ENCODE assay signal across 17 mouse cellular contexts in genomic region chr10:106681395-106681794, GRCm38 (mm10).
DNase-seq lines count a peak whose midpoint lies in the region; ATAC-seq lines count a peak whose summit lies in the region.
"Had no signal": no experiment of that assay in that cellular context is flagged by ENCODE, and none has a peak within 500 bp of the region (broad histone marks: within the 10 kb centered on the region; RNA-seq: fewer than 3 reads in every experiment).

No protein-coding gene starts in this region.

- 51% methylated on average over 5 of the region's 5 CpGs for WGBS in forebrain, embryonic 15.5 days
- whole genome bisulfite sequencing in forebrain, embryonic 11.5 days: 91% methylated on average over 5 of the region's 5 CpGs
- WGBS in midbrain, embryonic 14.5 days: 90% methylated on average over 5 of the region's 5 CpGs
- 95% methylated on average over 5 of the region's 5 CpGs for WGBS in midbrain, embryonic 11.5 days

- H3K4me1 ChIP-seq in forebrain, embryonic 15.5 days: 0 out of 2 replicates have a peak, but pooled peaks cover 5% of the 10 kb centered on the region
- no peaks in the 10 kb centered on the region for H3K4me1 ChIP-seq in forebrain, embryonic 11.5 days (replicated peaks; ENCODE audit: control insufficient read depth, insufficient read depth, low read length)
- H3K4me1 ChIP-seq in midbrain, embryonic 14.5 days (ENCODE audit: control insufficient read depth, insufficient read depth, low read length): no peaks in the 10 kb centered on the region
- no peaks in the 10 kb centered on the region for H3K4me1 ChIP-seq in midbrain, embryonic 11.5 days (ENCODE audit: control insufficient read depth, insufficient read depth, low read length)
- H3K4me1 ChIP-seq: liver, embryonic 15.5 days; midbrain, embryonic 15.5 days; neural tube, embryonic 13.5 days had no signal

- no peak for DNase-seq in forebrain, embryonic 11.5 days (ENCODE audit: low spot score)
- peak; percentile 12 for DNase-seq in midbrain, embryonic 14.5 days
- no peak for DNase-seq in midbrain, embryonic 11.5 days (ENCODE audit: low spot score, missing footprints)
- DNase-seq in layer of hippocampus, adult 11-12 months (ENCODE audit: low spot score): peak; percentile 72
- peak; percentile 34 for DNase-seq in left cerebral cortex, postnatal 4 days
- no peak for DNase-seq in kidney, postnatal 10 days
- no peak for DNase-seq in kidney, postnatal 4 days
- DNase-seq: adrenal gland, postnatal 36 days; gastrocnemius, postnatal 10 days; kidney, adult 2 months; lung, postnatal 36 days; thymus, adult 18-20 months had no signal

- intact Hi-C loops in left cerebral cortex, postnatal 4 days (cut with DNase I): no loop called here

- H3K27me3 ChIP-seq in forebrain, embryonic 15.5 days: no peaks in the 10 kb centered on the region
- no peaks in the 10 kb centered on the region for H3K27me3 ChIP-seq in forebrain, embryonic 11.5 days (ENCODE audit: control insufficient read depth, insufficient read depth, low read length)
- no peaks in the 10 kb centered on the region for H3K27me3 ChIP-seq in midbrain, embryonic 14.5 days (ENCODE audit: control insufficient read depth, insufficient read depth, low read length)
- no peaks in the 10 kb centered on the region for H3K27me3 ChIP-seq in midbrain, embryonic 11.5 days (ENCODE audit: control insufficient read depth, insufficient read depth, low read length)
- H3K27me3 ChIP-seq: heart, embryonic 13.5 days; liver, embryonic 15.5 days; midbrain, embryonic 15.5 days; neural tube, embryonic 13.5 days had no signal

- H3K4me3 ChIP-seq in forebrain, embryonic 15.5 days: no peak overlapping the region
- no peak overlapping the region for H3K4me3 ChIP-seq in forebrain, embryonic 11.5 days (ENCODE audit: low read depth, low read length)
- no peak overlapping the region for H3K4me3 ChIP-seq in midbrain, embryonic 14.5 days (replicated peaks; ENCODE audit: low read depth, low read length)
- H3K4me3 ChIP-seq in midbrain, embryonic 11.5 days (ENCODE audit: low read depth, low read length): no peak overlapping the region
- H3K4me3 ChIP-seq: heart, embryonic 13.5 days; liver, embryonic 15.5 days; midbrain, embryonic 15.5 days; neural tube, embryonic 13.5 days had no signal

- H3K36me3 ChIP-seq in forebrain, embryonic 15.5 days: no peaks in the 10 kb centered on the region
- no peaks in the 10 kb centered on the region for H3K36me3 ChIP-seq in forebrain, embryonic 11.5 days (ENCODE audit: control insufficient read depth, insufficient read depth, low read length)
- H3K36me3 ChIP-seq in midbrain, embryonic 14.5 days (ENCODE audit: control insufficient read depth, insufficient read depth, low read length): no peaks in the 10 kb centered on the region
- H3K36me3 ChIP-seq in midbrain, embryonic 11.5 days (ENCODE audit: control insufficient read depth, insufficient read depth, low read length): no peaks in the 10 kb centered on the region
- H3K36me3 ChIP-seq: heart, embryonic 13.5 days; liver, embryonic 15.5 days; midbrain, embryonic 15.5 days; neural tube, embryonic 13.5 days had no signal

- H3K9me3 ChIP-seq in forebrain, embryonic 15.5 days: no peaks in the 10 kb centered on the region
- H3K9me3 ChIP-seq in forebrain, embryonic 11.5 days (ENCODE audit: control insufficient read depth, low read length): no peaks in the 10 kb centered on the region
- no peaks in the 10 kb centered on the region for H3K9me3 ChIP-seq in midbrain, embryonic 14.5 days (ENCODE audit: control insufficient read depth, low read length)
- H3K9me3 ChIP-seq in midbrain, embryonic 11.5 days (ENCODE audit: control insufficient read depth, low read length): no peaks in the 10 kb centered on the region
- H3K9me3 ChIP-seq: heart, embryonic 13.5 days; liver, embryonic 15.5 days; midbrain, embryonic 15.5 days; neural tube, embryonic 13.5 days had no signal

- no peak overlapping the region for H3K9ac ChIP-seq in forebrain, embryonic 15.5 days (replicated peaks)
- no peak overlapping the region for H3K9ac ChIP-seq in forebrain, embryonic 11.5 days (ENCODE audit: low read length)
- H3K9ac ChIP-seq in midbrain, embryonic 14.5 days (replicated peaks; ENCODE audit: low read length): no peak overlapping the region
- H3K9ac ChIP-seq in midbrain, embryonic 11.5 days (ENCODE audit: low read length): no peak overlapping the region
- H3K9ac ChIP-seq: heart, embryonic 13.5 days; liver, embryonic 15.5 days; midbrain, embryonic 15.5 days; neural tube, embryonic 13.5 days had no signal

- 0 out of 2 replicates have a peak overlapping the region, but pooled peaks have one; percentile 1 for H3K27ac ChIP-seq in forebrain, embryonic 15.5 days (replicated peaks)
- no peak overlapping the region for H3K27ac ChIP-seq in forebrain, embryonic 11.5 days (ENCODE audit: low read depth, low read length)
- no peak overlapping the region for H3K27ac ChIP-seq in midbrain, embryonic 14.5 days (replicated peaks; ENCODE audit: low read depth, low read length)
- H3K27ac ChIP-seq in midbrain, embryonic 11.5 days (ENCODE audit: low read depth, low read length): no peak overlapping the region
- H3K27ac ChIP-seq: heart, embryonic 13.5 days; liver, embryonic 15.5 days; midbrain, embryonic 15.5 days; neural tube, embryonic 13.5 days had no signal

- no peak overlapping the region for H3K4me2 ChIP-seq in forebrain, embryonic 15.5 days (replicated peaks)
- H3K4me2 ChIP-seq in forebrain, embryonic 11.5 days (ENCODE audit: low read depth, low read length, severe bottlenecking): no peak overlapping the region
- H3K4me2 ChIP-seq in midbrain, embryonic 14.5 days (ENCODE audit: low read length): no peak overlapping the region
- no peak overlapping the region for H3K4me2 ChIP-seq in midbrain, embryonic 11.5 days
- H3K4me2 ChIP-seq: heart, embryonic 13.5 days; liver, embryonic 15.5 days; midbrain, embryonic 15.5 days; neural tube, embryonic 13.5 days had no signal

- ATAC-seq in forebrain, embryonic 15.5 days (replicated peaks): peak; percentile 61; the same call in 1 of the 2 replicates
- no peak for ATAC-seq in forebrain, embryonic 11.5 days (replicated peaks; ENCODE audit: low FRiP score)
- ATAC-seq in midbrain, embryonic 14.5 days (ENCODE audit: low FRiP score, low TSS enrichment): no peak
- ATAC-seq in midbrain, embryonic 11.5 days (ENCODE audit: low FRiP score): no peak
- ATAC-seq: midbrain, embryonic 15.5 days had no signal

Comparison
In these comparisons a context has a peak if more than half of its experiments do, and no peak if none do; other contexts are left out.
1. DNase-seq: peak in midbrain, embryonic 14.5 days (single experiment), layer of hippocampus, adult 11-12 months (single experiment) and left cerebral cortex, postnatal 4 days (single experiment); none in forebrain, embryonic 11.5 days (single experiment), midbrain, embryonic 11.5 days (single experiment), kidney, postnatal 10 days (single experiment) and kidney, postnatal 4 days (0 of 2).